Comparison of ENCODE assay signal across 15 mouse cellular contexts in the genomic region with DNA sequence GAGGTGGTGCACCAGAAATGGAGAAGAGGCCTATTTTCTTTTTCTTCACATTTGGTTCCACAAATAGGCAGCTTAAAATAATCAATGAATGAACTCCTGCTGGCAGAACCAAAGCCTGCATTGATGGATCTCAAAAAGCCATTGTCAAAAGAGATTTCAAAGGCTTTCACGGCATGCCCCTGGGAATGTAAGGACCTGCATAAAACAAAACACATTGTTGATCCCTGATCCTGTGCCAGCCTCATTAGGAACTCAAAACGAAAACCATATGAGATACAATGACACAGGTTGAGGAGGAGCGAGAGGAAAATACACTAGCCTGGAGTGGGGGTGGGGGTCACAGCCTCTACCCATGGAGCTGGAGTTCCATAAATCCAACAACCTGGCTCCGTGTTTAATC.
DNase-seq lines count a peak whose midpoint lies in the region; ATAC-seq lines count a peak whose summit lies in the region.
"Had no signal": no experiment of that assay in that cellular context is flagged by ENCODE, and none has a peak within 500 bp of the region (broad histone marks: within the 10 kb centered on the region; RNA-seq: fewer than 3 reads in every experiment).

No protein-coding gene starts in this region.

- no peak overlapping the region for H3K27ac ChIP-seq in hindbrain, embryonic 14.5 days
- no peak overlapping the region for H3K27ac ChIP-seq in hindbrain, embryonic 10.5 days
- no peak overlapping the region for H3K27ac ChIP-seq in forebrain, embryonic 14.5 days (ENCODE audit: low read depth, low read length)
- no peak overlapping the region for H3K27ac ChIP-seq in midbrain, embryonic 15.5 days
- H3K27ac ChIP-seq in heart, embryonic 10.5 days, result no peak overlapping the region
- H3K27ac ChIP-seq: kidney, postnatal 0 days; lung, embryonic 15.5 days; neural tube, embryonic 12.5 days had no signal

- no peaks in the 10 kb centered on the region for H3K36me3 ChIP-seq in hindbrain, embryonic 14.5 days (replicated peaks; ENCODE audit: control insufficient read depth, insufficient read depth)
- no peaks in the 10 kb centered on the region for H3K36me3 ChIP-seq in hindbrain, embryonic 10.5 days
- no peaks in the 10 kb centered on the region for H3K36me3 ChIP-seq in forebrain, embryonic 14.5 days (ENCODE audit: control insufficient read depth, insufficient read depth, low read length)
- no peaks in the 10 kb centered on the region for H3K36me3 ChIP-seq in midbrain, embryonic 15.5 days (replicated peaks)
- H3K36me3 ChIP-seq in heart, embryonic 10.5 days, result no peaks in the 10 kb centered on the region
- H3K36me3 ChIP-seq: G1E; lung, embryonic 15.5 days; neural tube, embryonic 12.5 days had no signal

- no peak overlapping the region for H3K4me2 ChIP-seq in hindbrain, embryonic 14.5 days (replicated peaks)
- H3K4me2 ChIP-seq in forebrain, embryonic 14.5 days (ENCODE audit: low read length), result no peak overlapping the region
- no peak overlapping the region for H3K4me2 ChIP-seq in midbrain, embryonic 15.5 days
- H3K4me2 ChIP-seq: lung, embryonic 15.5 days; neural tube, embryonic 12.5 days had no signal

- H3K27me3 ChIP-seq in hindbrain, embryonic 14.5 days (ENCODE audit: control insufficient read depth, insufficient read depth, low read length), result no peaks in the 10 kb centered on the region
- no peaks in the 10 kb centered on the region for H3K27me3 ChIP-seq in hindbrain, embryonic 10.5 days (ENCODE audit: insufficient read depth, poor library complexity, severe bottlenecking)
- no peaks in the 10 kb centered on the region for H3K27me3 ChIP-seq in forebrain, embryonic 14.5 days (replicated peaks; ENCODE audit: control insufficient read depth, insufficient read depth, low read length)
- no peaks in the 10 kb centered on the region for H3K27me3 ChIP-seq in midbrain, embryonic 15.5 days (replicated peaks)
- no peaks in the 10 kb centered on the region for H3K27me3 ChIP-seq in heart, embryonic 10.5 days (ENCODE audit: insufficient read depth, poor library complexity, severe bottlenecking)
- H3K27me3 ChIP-seq: lung, embryonic 15.5 days; neural tube, embryonic 12.5 days had no signal

- no peaks in the 10 kb centered on the region for H3K4me1 ChIP-seq in hindbrain, embryonic 14.5 days (replicated peaks; ENCODE audit: control insufficient read depth, insufficient read depth, low read length)
- H3K4me1 ChIP-seq in hindbrain, embryonic 10.5 days (replicated peaks), result peaks cover 11% of the 10 kb centered on the region
- no peaks in the 10 kb centered on the region; the same call in 1 of the 2 replicates for H3K4me1 ChIP-seq in forebrain, embryonic 14.5 days (ENCODE audit: control insufficient read depth, insufficient read depth, low read length)
- no peaks in the 10 kb centered on the region for H3K4me1 ChIP-seq in midbrain, embryonic 15.5 days
- H3K4me1 ChIP-seq in heart, embryonic 10.5 days, result no peaks in the 10 kb centered on the region
- H3K4me1 ChIP-seq: lung, embryonic 15.5 days; neural tube, embryonic 12.5 days had no signal

- no peak overlapping the region for H3K4me3 ChIP-seq in hindbrain, embryonic 14.5 days (replicated peaks; ENCODE audit: low read length)
- H3K4me3 ChIP-seq in hindbrain, embryonic 10.5 days, result no peak overlapping the region
- H3K4me3 ChIP-seq in forebrain, embryonic 14.5 days (ENCODE audit: low read depth, low read length), result no peak overlapping the region
- no peak overlapping the region for H3K4me3 ChIP-seq in midbrain, embryonic 15.5 days
- no peak overlapping the region for H3K4me3 ChIP-seq in heart, embryonic 10.5 days
- H3K4me3 ChIP-seq: lung, embryonic 15.5 days; neural tube, embryonic 12.5 days had no signal

- ATAC-seq in hindbrain, embryonic 14.5 days (ENCODE audit: low FRiP score), result peak; percentile 21; the same call in 1 of the 2 replicates
- peak; percentile 57; the same call in 1 of the 2 replicates for ATAC-seq in forebrain, embryonic 14.5 days
- 0 out of 2 replicates have a peak, but pooled peaks have one; percentile 50 for ATAC-seq in midbrain, embryonic 15.5 days (replicated peaks)

- H3K9ac ChIP-seq in hindbrain, embryonic 14.5 days, result no peak overlapping the region
- no peak overlapping the region for H3K9ac ChIP-seq in forebrain, embryonic 14.5 days (ENCODE audit: low read length)
- H3K9ac ChIP-seq in midbrain, embryonic 15.5 days, result no peak overlapping the region
- H3K9ac ChIP-seq: lung, embryonic 15.5 days; neural tube, embryonic 12.5 days had no signal

- no peaks in the 10 kb centered on the region for H3K9me3 ChIP-seq in hindbrain, embryonic 14.5 days (ENCODE audit: control insufficient read depth, low read length)
- H3K9me3 ChIP-seq in hindbrain, embryonic 10.5 days, result no peaks in the 10 kb centered on the region
- no peaks in the 10 kb centered on the region for H3K9me3 ChIP-seq in forebrain, embryonic 14.5 days (replicated peaks; ENCODE audit: control insufficient read depth, low read length)
- no peaks in the 10 kb centered on the region for H3K9me3 ChIP-seq in midbrain, embryonic 15.5 days
- H3K9me3 ChIP-seq in heart, embryonic 10.5 days, result no peaks in the 10 kb centered on the region
- H3K9me3 ChIP-seq: G1E; lung, embryonic 15.5 days; neural tube, embryonic 12.5 days had no signal

- WGBS in hindbrain, embryonic 14.5 days, result 12% methylated on average over 4 of the region's 4 CpGs
- 14% methylated on average over 4 of the region's 4 CpGs for WGBS in hindbrain, embryonic 10.5 days
- 3% methylated on average over 4 of the region's 4 CpGs for WGBS in forebrain, embryonic 14.5 days
- 8% methylated on average over 4 of the region's 4 CpGs for WGBS in midbrain, embryonic 15.5 days
- WGBS in heart, embryonic 10.5 days, result 62% methylated on average over 4 of the region's 4 CpGs

- no peak for DNase-seq in hindbrain, embryonic 14.5 days (ENCODE audit: low spot score)
- DNase-seq in hindbrain, embryonic 10.5 days (ENCODE audit: low spot score), result no peak
- peak; percentile 58 for DNase-seq in embryo, embryonic 10.5 days (ENCODE audit: low spot score)
- DNase-seq in forebrain, embryonic 14.5 days (ENCODE audit: low spot score), result peak; percentile 61
- no peak for DNase-seq in heart, embryonic 10.5 days (ENCODE audit: low spot score)
- DNase-seq in right cerebral cortex, adult 18-20 months, result no peak
- DNase-seq: adrenal gland, postnatal 25 days; cerebellum, adult 18-20 months; layer of hippocampus, postnatal 36 days; thymus, adult 18-20 months had no signal

Comparison
In these comparisons a context has a peak if more than half of its experiments do, and no peak if none do; other contexts are left out.
1. DNase-seq: peak in embryo, embryonic 10.5 days (single experiment) and forebrain, embryonic 14.5 days (single experiment); none in hindbrain, embryonic 14.5 days (single experiment), hindbrain, embryonic 10.5 days (single experiment), heart, embryonic 10.5 days (single experiment) and right cerebral cortex, adult 18-20 months (single experiment).
2. Peak in every context shown above with its lines, with median percentiles within 50 percentile points of each other: ATAC-seq.